Comparison of ENCODE assay signal across 28 mouse cellular contexts in genomic region chr13:41473504-41473903, GRCm38 (mm10). TPM values are rescaled to one million over a fixed set of nuclear protein-coding genes. Genes with fewer than 3 reads are reported as not detected.
DNase-seq lines count a peak whose midpoint lies in the region; ATAC-seq and TF ChIP-seq lines count a peak whose summit lies in the region.
"Had no signal": no experiment of that assay in that cellular context is flagged by ENCODE, and none has a peak within 500 bp of the region (broad histone marks: within the 10 kb centered on the region; RNA-seq: fewer than 3 reads in every experiment).

No protein-coding gene starts in this region.

- no peaks in the 10 kb centered on the region for H3K27me3 ChIP-seq in liver, postnatal 0 days (ENCODE audit: insufficient read depth, low read length)
- H3K27me3 ChIP-seq in hindbrain, embryonic 11.5 days (ENCODE audit: control insufficient read depth, insufficient read depth, low read length): no peaks in the 10 kb centered on the region
- H3K27me3 ChIP-seq: CH12.LX; embryonic facial prominence, embryonic 15.5 days; forebrain, embryonic 15.5 days; intestine, embryonic 15.5 days; neural tube, embryonic 12.5 days; stomach, embryonic 15.5 days had no signal

- H3K9ac ChIP-seq in liver, postnatal 0 days (replicated peaks): no peak overlapping the region
- no peak overlapping the region for H3K9ac ChIP-seq in hindbrain, embryonic 11.5 days (ENCODE audit: low read depth, low read length)
- H3K9ac ChIP-seq: embryonic facial prominence, embryonic 15.5 days; forebrain, embryonic 15.5 days; heart, embryonic 12.5 days; intestine, embryonic 15.5 days; neural tube, embryonic 12.5 days; stomach, embryonic 15.5 days had no signal

- TF ChIP-seq CTCF in liver, postnatal 0 days (IDR thresholded peaks at IDR 0.05; ENCODE audit: low read depth): no peak
- TF ChIP-seq CTCF in bone marrow, adult 2 months (IDR thresholded peaks at IDR 0.05; ENCODE audit: control insufficient read depth, insufficient read depth, low read length): no peak

- TF ChIP-seq POLR2A in bone marrow, adult 2 months (IDR thresholded peaks at IDR 0.05; ENCODE audit: borderline replicate concordance, control insufficient read depth, low read depth, low read length): no peak

- peak; percentile 37; the same call in 1 of the 2 replicates for TF ChIP-seq EP300 in liver, postnatal 0 days (IDR thresholded peaks at IDR 0.05; ENCODE audit: low read depth)

- DNase-seq in liver, postnatal 0 days: no peak
- DNase-seq in liver: no peak
- DNase-seq in hindbrain, embryonic 11.5 days (ENCODE audit: low spot score): no peak
- no peak for DNase-seq in right cerebral cortex, postnatal 25 days
- no peak for DNase-seq in layer of hippocampus, adult 8-10 months (ENCODE audit: low spot score in 2 of 2)
- DNase-seq: adrenal gland, adult 8-10 months; cerebellum, adult 8-10 months; cerebellum, postnatal 25 days; gastrocnemius, postnatal 36 days; kidney, adult 2 months; lung, adult 18-20 months; lung, postnatal 10 days had no signal

- H3K4me2 ChIP-seq in liver, postnatal 0 days (ENCODE audit: low read depth, low read length): no peak overlapping the region
- no peak overlapping the region for H3K4me2 ChIP-seq in hindbrain, embryonic 11.5 days (replicated peaks; ENCODE audit: low read depth, low read length)
- H3K4me2 ChIP-seq: embryonic facial prominence, embryonic 15.5 days; forebrain, embryonic 15.5 days; heart, embryonic 12.5 days; intestine, embryonic 15.5 days; midbrain, embryonic 11.5 days; neural tube, embryonic 12.5 days; stomach, embryonic 15.5 days had no signal

- H3K36me3 ChIP-seq in liver, postnatal 0 days (replicated peaks; ENCODE audit: insufficient read depth, low read length): no peaks in the 10 kb centered on the region; the same call in 1 of the 2 replicates
- no peaks in the 10 kb centered on the region for H3K36me3 ChIP-seq in hindbrain, embryonic 11.5 days (ENCODE audit: control insufficient read depth, insufficient read depth, low read length)
- H3K36me3 ChIP-seq: embryonic facial prominence, embryonic 10.5 days; embryonic facial prominence, embryonic 15.5 days; forebrain, embryonic 15.5 days; heart, embryonic 12.5 days; hindbrain, embryonic 10.5 days; intestine, embryonic 15.5 days; neural tube, embryonic 12.5 days; stomach, embryonic 15.5 days had no signal

- WGBS in liver, postnatal 0 days (ENCODE audit: insufficient replicate concordance): 54% methylated on average over 4 of the region's 4 CpGs
- 37% methylated on average over 4 of the region's 4 CpGs for WGBS in bone marrow, adult 2 months
- 88% methylated on average over 4 of the region's 4 CpGs for WGBS in hindbrain, embryonic 11.5 days

- no peak for ATAC-seq in liver, postnatal 0 days
- ATAC-seq in hematopoietic stem cell, adult 5-6 weeks (replicated peaks in 1 of 2; ENCODE audit: insufficient read depth in 1 of 2, low FRiP score in 2 of 2, low TSS enrichment in 1 of 2, low read depth in 1 of 2, poor library complexity in 2 of 2, severe bottlenecking in 2 of 2): peak; percentile 12 to 72; a peak in 3 of 4 replicates
- ATAC-seq in hindbrain, embryonic 11.5 days (ENCODE audit: low FRiP score): no peak
- ATAC-seq: forebrain, embryonic 15.5 days; hindbrain, postnatal 0 days; intestine, embryonic 15.5 days; midbrain, embryonic 16.5 days had no signal

- no peaks in the 10 kb centered on the region for H3K9me3 ChIP-seq in liver, postnatal 0 days (ENCODE audit: low read length)
- no peaks in the 10 kb centered on the region for H3K9me3 ChIP-seq in hindbrain, embryonic 11.5 days (ENCODE audit: control insufficient read depth, low read length)
- H3K9me3 ChIP-seq: embryonic facial prominence, embryonic 10.5 days; embryonic facial prominence, embryonic 15.5 days; forebrain, embryonic 15.5 days; heart, embryonic 12.5 days; hindbrain, embryonic 10.5 days; intestine, embryonic 15.5 days; neural tube, embryonic 12.5 days; stomach, embryonic 15.5 days had no signal

- no peak overlapping the region for H3K4me3 ChIP-seq in liver, postnatal 0 days (ENCODE audit: low read depth, low read length)
- H3K4me3 ChIP-seq in bone marrow, adult 2 months (replicated peaks; ENCODE audit: control insufficient read depth, low read depth, low read length): no peak overlapping the region
- H3K4me3 ChIP-seq in hindbrain, embryonic 11.5 days (ENCODE audit: low read depth, low read length): no peak overlapping the region
- H3K4me3 ChIP-seq: embryonic facial prominence, embryonic 10.5 days; embryonic facial prominence, embryonic 15.5 days; forebrain, embryonic 15.5 days; heart, embryonic 12.5 days; hindbrain, embryonic 10.5 days; intestine, embryonic 15.5 days; layer of hippocampus, adult 2 months; myocyte; neural tube, embryonic 12.5 days; stomach, embryonic 15.5 days had no signal

- H3K4me1 ChIP-seq in liver, postnatal 0 days (ENCODE audit: insufficient read depth): no peaks in the 10 kb centered on the region
- H3K4me1 ChIP-seq in bone marrow, adult 2 months (ENCODE audit: control insufficient read depth, insufficient read depth, low read length): peaks cover 5% of the 10 kb centered on the region; the same call in 1 of the 2 replicates
- no peaks in the 10 kb centered on the region for H3K4me1 ChIP-seq in hindbrain, embryonic 11.5 days (replicated peaks; ENCODE audit: control insufficient read depth, insufficient read depth, low read length)
- H3K4me1 ChIP-seq: embryonic facial prominence, embryonic 15.5 days; forebrain, embryonic 15.5 days; heart, embryonic 12.5 days; intestine, embryonic 15.5 days; neural tube, embryonic 12.5 days; stomach, embryonic 15.5 days had no signal

- 0 out of 2 replicates have a peak overlapping the region, but pooled peaks have one; percentile 19 for H3K27ac ChIP-seq in liver, postnatal 0 days (ENCODE audit: low read depth)
- peak overlapping the region; percentile 62; the same call in 1 of the 2 replicates for H3K27ac ChIP-seq in bone marrow, adult 2 months (ENCODE audit: control insufficient read depth, insufficient read depth, low read depth, low read length, poor library complexity)
- no peak overlapping the region for H3K27ac ChIP-seq in hindbrain, embryonic 11.5 days (ENCODE audit: low read depth, low read length)
- H3K27ac ChIP-seq: embryonic facial prominence, embryonic 10.5 days; embryonic facial prominence, embryonic 15.5 days; forebrain, embryonic 15.5 days; hindbrain, embryonic 10.5 days; hindbrain, postnatal 0 days; intestine, embryonic 15.5 days; layer of hippocampus, adult 2 months; neural tube, embryonic 12.5 days; stomach, embryonic 15.5 days had no signal

RNA-seq across cellular contexts. Expression of gene Nedd9, which starts 13.7 kb away (rescaled TPM):
- 6.8 and 6.9 TPM in 2 replicates for polyA plus RNA-seq in liver, postnatal 0 days (2015; fragmentation: Nextera tagmentation; extraction: Ambion mirVana)
- 10.9 and 26.5 TPM in 2 replicates for polyA plus RNA-seq in bone marrow, adult 2 months (2011; ENCODE audit: insufficient read depth, insufficient read length, low replicate concordance, missing spikeins)
- 12.2 and 30.4 TPM in 2 replicates for total RNA-seq in hematopoietic stem cell, adult 5-6 weeks (2017)
- polyA plus RNA-seq in hindbrain, embryonic 11.5 days (2014; fragmentation: Nextera tagmentation; extraction: Ambion mirVana): 22.6 and 24.5 TPM in 2 replicates
- 10 to 100 TPM; 12.6 to 17.8 (median 14.1) TPM for total RNA-seq in layer of hippocampus, adult 8-10 months (2022)

Comparison
In these comparisons a context has a peak if more than half of its experiments do, and no peak if none do; other contexts are left out.
1. ATAC-seq: peak in hematopoietic stem cell, adult 5-6 weeks (2 of 2); none in liver, postnatal 0 days (single experiment) and hindbrain, embryonic 11.5 days (single experiment).